Mouse (Mus musculus) thymus, postnatal 10 days (tissue): ENCODE measurements around the gene Mib2.

ENCODE experiments used
- DNase-seq, 2 experiments: peaks; one replicate each; pipeline ENCODE4 v3.0.0; 2021; ENCODE audit warnings: low spot score in 2 of 2

The Mib2 gene

GRCm38 (mm10) chr4:155618321-155618720, 50.7 kb downstream of the Mib2 start:
- DNase-seq, result no peak

GRCm38 (mm10) chr4:155613264-155613663, 55.7 kb downstream of the Mib2 start:
- DNase-seq, result no peak

GRCm38 (mm10) chr4:155611860-155612259, 57.1 kb downstream of the Mib2 start:
- no peak for DNase-seq

- DNase-seq, result no peak
These were observed 62.2 kb downstream of the Mib2 start for GRCm38 (mm10) chr4:155606825-155607224.

- DNase-seq, result no peak
These were observed 63.9 kb downstream of the Mib2 start for GRCm38 (mm10) chr4:155605132-155605531.
